9 mouse cellular contexts compared by ENCODE assay signal in genomic region chr10:91122646-91123045, GRCm38 (mm10). TPM values are rescaled to one million over a fixed set of nuclear protein-coding genes. Genes with fewer than 3 reads are reported as not detected.
DNase-seq lines count a peak whose midpoint lies in the region; ATAC-seq and TF ChIP-seq lines count a peak whose summit lies in the region.
"Had no signal": no experiment of that assay in that cellular context is flagged by ENCODE, and none has a peak within 500 bp of the region (broad histone marks: within the 10 kb centered on the region; RNA-seq: fewer than 3 reads in every experiment).

No protein-coding gene starts in this region.

- peak overlapping the region; percentile 96 for H3K9ac ChIP-seq in forebrain, embryonic 11.5 days (ENCODE audit: low read length)
- H3K9ac ChIP-seq in liver, embryonic 13.5 days, result peak overlapping the region; percentile 98

- H3K27me3 ChIP-seq in forebrain, embryonic 11.5 days (ENCODE audit: control insufficient read depth, insufficient read depth, low read length), result no peaks in the 10 kb centered on the region
- H3K27me3 ChIP-seq in liver, embryonic 13.5 days, result no peaks in the 10 kb centered on the region

- TF ChIP-seq CTCF in gastrocnemius, adult 2 months (IDR thresholded peaks at IDR 0.05), result no peak

- WGBS in forebrain, embryonic 11.5 days, result 40% methylated on average over 6 of the region's 6 CpGs
- 10% methylated on average over 6 of the region's 6 CpGs for WGBS in liver, embryonic 13.5 days (ENCODE audit: insufficient replicate concordance)

- intact Hi-C loops in gastrocnemius, adult 2 months (cut with DNase I), result loop anchor here (2.0 kb wide), 1 partner anchor 40 kb away; the partner anchor contains the start of genes Apaf1 and Ikbip
- intact Hi-C loops in gastrocnemius, postnatal 36 days (cut with DNase I), result loop anchor here (2.0 kb wide), 1 partner anchor 40 kb away; the partner anchor contains the start of genes Apaf1 and Ikbip

- DNase-seq in gastrocnemius, adult 2 months, result no peak
- DNase-seq in gastrocnemius, postnatal 36 days, result no peak
- DNase-seq in A20 (ENCODE audit: low read depth, low spot score), result peak; percentile 33
- no peak for DNase-seq in forebrain, embryonic 11.5 days (ENCODE audit: low spot score)
- DNase-seq in liver, embryonic 13.5 days, result no peak
- no peak for DNase-seq in frontal cortex, adult 2 months (ENCODE audit: extremely low spot score in 1 of 2, low spot score in 1 of 2)
- no peak for DNase-seq in spleen, postnatal 14 days (ENCODE audit: low spot score in 2 of 2)
- DNase-seq in ovary, postnatal 36 days (ENCODE audit: low spot score), result no peak
- DNase-seq: spleen, adult 18-20 months had no signal

- H3K4me3 ChIP-seq in gastrocnemius, adult 2 months, result peak overlapping the region; percentile 98
- H3K4me3 ChIP-seq in forebrain, embryonic 11.5 days (ENCODE audit: low read depth, low read length), result peak overlapping the region; percentile 96
- peak overlapping the region; percentile 89 for H3K4me3 ChIP-seq in liver, embryonic 13.5 days (replicated peaks)

- peaks cover 8% of the 10 kb centered on the region; the same call in 1 of the 2 replicates for H3K4me1 ChIP-seq in forebrain, embryonic 11.5 days (replicated peaks; ENCODE audit: control insufficient read depth, insufficient read depth, low read length)
- peaks cover 38% of the 10 kb centered on the region for H3K4me1 ChIP-seq in liver, embryonic 13.5 days (replicated peaks)

- peak overlapping the region; percentile 100 for H3K27ac ChIP-seq in gastrocnemius, adult 2 months
- H3K27ac ChIP-seq in forebrain, embryonic 11.5 days (ENCODE audit: low read depth, low read length), result no peak overlapping the region
- peak overlapping the region; percentile 92 for H3K27ac ChIP-seq in liver, embryonic 13.5 days

- H3K4me2 ChIP-seq in forebrain, embryonic 11.5 days (ENCODE audit: low read depth, low read length, severe bottlenecking), result peak overlapping the region; percentile 76
- peak overlapping the region; percentile 81 for H3K4me2 ChIP-seq in liver, embryonic 13.5 days

- ATAC-seq in forebrain, embryonic 11.5 days (replicated peaks; ENCODE audit: low FRiP score), result no peak
- no peak for ATAC-seq in liver, embryonic 13.5 days (ENCODE audit: low read depth)

- H3K9me3 ChIP-seq in forebrain, embryonic 11.5 days (ENCODE audit: control insufficient read depth, low read length), result no peaks in the 10 kb centered on the region
- no peaks in the 10 kb centered on the region for H3K9me3 ChIP-seq in liver, embryonic 13.5 days (replicated peaks)

- peaks cover 17% of the 10 kb centered on the region for H3K36me3 ChIP-seq in forebrain, embryonic 11.5 days (ENCODE audit: control insufficient read depth, insufficient read depth, low read length)
- peaks cover 42% of the 10 kb centered on the region for H3K36me3 ChIP-seq in liver, embryonic 13.5 days

RNA-seq across cellular contexts. Expression of gene Slc25a3, which starts 1.2 kb away (rescaled TPM):
- total RNA-seq in gastrocnemius, adult 2 months (2021), result 1,000 to 10,000 TPM; 1,080 to 1,363 TPM
- total RNA-seq in gastrocnemius, postnatal 36 days (2021), result 1,000 to 10,000 TPM; 1,123 to 1,124 TPM
- 399 and 404 TPM in 2 replicates for polyA plus RNA-seq in forebrain, embryonic 11.5 days (2014; fragmentation: Nextera tagmentation; extraction: Ambion mirVana)
- 283 and 285 TPM in 2 replicates for polyA plus RNA-seq in liver, embryonic 13.5 days (2015; fragmentation: Nextera tagmentation; extraction: Ambion mirVana)
- 659 and 706 TPM in 2 replicates for polyA plus RNA-seq in frontal cortex, adult 2 months (2012; rRNA removed)

RNA-seq across cellular contexts. Expression of gene Ikbip, which starts 39.9 kb away (rescaled TPM):
- 10 to 100 TPM in 1 of 2 experiments, 1 to 10 TPM in 1; 9.6 to 12.9 TPM for total RNA-seq in gastrocnemius, adult 2 months (2021)
- total RNA-seq in gastrocnemius, postnatal 36 days (2021), result 10 to 100 TPM in 1 of 2 experiments, 1 to 10 TPM in 1; 8.4 to 12.1 TPM
- 19.8 and 22.7 TPM in 2 replicates for polyA plus RNA-seq in forebrain, embryonic 11.5 days (2014; fragmentation: Nextera tagmentation; extraction: Ambion mirVana)
- 10.0 and 12.6 TPM in 2 replicates for polyA plus RNA-seq in liver, embryonic 13.5 days (2015; fragmentation: Nextera tagmentation; extraction: Ambion mirVana)
- 13.5 and 14.5 TPM in 2 replicates for polyA plus RNA-seq in frontal cortex, adult 2 months (2012; rRNA removed)

RNA-seq across cellular contexts. Expression of gene Apaf1, which starts 40.1 kb away (rescaled TPM):
- total RNA-seq in gastrocnemius, adult 2 months (2021), result 1 to 10 TPM; 1.5 to 2.3 TPM
- total RNA-seq in gastrocnemius, postnatal 36 days (2021), result 1 to 10 TPM; 1.7 to 2.6 TPM
- polyA plus RNA-seq in forebrain, embryonic 11.5 days (2014; fragmentation: Nextera tagmentation; extraction: Ambion mirVana), result 29.4 and 30.2 TPM in 2 replicates
- polyA plus RNA-seq in liver, embryonic 13.5 days (2015; fragmentation: Nextera tagmentation; extraction: Ambion mirVana), result 6.8 and 8.3 TPM in 2 replicates
- 10.6 and 11.8 TPM in 2 replicates for polyA plus RNA-seq in frontal cortex, adult 2 months (2012; rRNA removed)

RNA-seq across cellular contexts. Expression of gene Tmpo, which starts 58.5 kb away (rescaled TPM):
- total RNA-seq in gastrocnemius, adult 2 months (2021), result 10 to 100 TPM; 62.2 to 83.0 TPM
- 10 to 100 TPM; 52.2 to 57.4 TPM for total RNA-seq in gastrocnemius, postnatal 36 days (2021)
- polyA plus RNA-seq in forebrain, embryonic 11.5 days (2014; fragmentation: Nextera tagmentation; extraction: Ambion mirVana), result 433 and 456 TPM in 2 replicates
- polyA plus RNA-seq in liver, embryonic 13.5 days (2015; fragmentation: Nextera tagmentation; extraction: Ambion mirVana), result 131 and 169 TPM in 2 replicates
- polyA plus RNA-seq in frontal cortex, adult 2 months (2012; rRNA removed), result 44.1 and 47.8 TPM in 2 replicates
